Mouse (Mus musculus): ENCODE measurements around the gene Tmem221.
"Not testable (repeated sequence)": the region's sequence is repeated elsewhere in the genome, so short reads cannot be mapped to it uniquely, and the experiment has no call there.

Tmem221 gene

DNA sequence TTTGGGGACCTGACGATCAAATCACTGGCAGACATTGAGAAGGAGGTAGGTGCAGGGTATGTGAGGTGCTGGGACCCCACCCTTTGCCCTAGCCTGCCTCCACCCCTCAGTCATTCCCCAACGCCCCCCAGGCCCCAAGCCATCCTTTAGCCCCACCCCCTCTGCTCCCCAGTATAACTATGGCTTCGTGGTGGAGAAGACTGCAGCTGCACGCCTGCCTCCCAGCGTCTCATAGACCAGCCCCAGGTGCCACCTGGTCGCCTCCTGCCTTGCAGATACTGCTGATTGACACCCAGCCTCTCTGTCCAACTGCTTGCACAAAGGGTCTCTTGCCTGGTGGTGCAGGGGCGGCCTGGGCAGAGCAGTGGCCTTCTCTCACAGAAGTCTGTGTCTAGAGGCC is 11.1 kb downstream of the Tmem221 start:
- DNase-seq (ENCODE audit: low spot score), result no peak

DNA sequence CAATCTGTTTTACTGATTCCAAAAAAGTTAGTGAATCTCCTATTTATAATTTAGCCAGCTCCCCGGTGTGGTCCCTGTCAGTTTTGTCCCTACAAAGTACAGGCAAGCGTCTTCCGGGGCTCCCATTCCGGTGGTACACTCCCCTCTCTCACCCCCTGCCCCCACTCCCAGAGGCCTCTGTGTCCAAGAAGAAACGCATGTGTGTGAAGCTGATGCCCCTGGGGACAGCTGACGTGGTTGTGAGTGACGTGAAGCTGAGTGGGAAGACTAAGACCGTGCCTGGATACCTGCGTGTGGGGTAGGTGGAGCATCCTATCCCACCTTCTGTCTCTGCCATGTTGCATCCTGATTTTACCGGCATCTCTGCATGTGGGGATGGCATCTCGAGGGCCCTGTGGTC is 13.6 kb downstream of the Tmem221 start:
- no peak for DNase-seq (ENCODE audit: low spot score)

DNA sequence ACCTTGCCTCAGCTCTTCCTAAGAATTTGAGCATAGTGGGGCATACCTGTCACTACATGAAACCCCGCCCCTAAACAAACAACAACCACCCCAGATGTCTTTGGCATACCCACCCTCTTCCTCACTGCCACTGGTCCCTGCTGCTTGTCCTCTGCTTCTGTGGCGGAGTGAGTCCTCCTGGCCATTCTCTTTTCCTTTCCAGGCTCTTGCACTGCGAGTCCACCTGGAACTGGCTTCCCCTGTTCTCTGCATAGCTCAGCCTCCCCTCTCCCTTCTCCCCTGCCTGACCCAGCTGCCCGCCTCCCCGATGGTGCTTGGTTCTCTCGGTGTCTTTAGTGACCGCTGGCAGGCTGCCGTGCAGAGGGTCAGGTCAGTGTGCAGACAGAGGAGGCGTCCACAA is 14.9 kb downstream of the Tmem221 start:
- no peak for DNase-seq (ENCODE audit: low spot score)

DNA sequence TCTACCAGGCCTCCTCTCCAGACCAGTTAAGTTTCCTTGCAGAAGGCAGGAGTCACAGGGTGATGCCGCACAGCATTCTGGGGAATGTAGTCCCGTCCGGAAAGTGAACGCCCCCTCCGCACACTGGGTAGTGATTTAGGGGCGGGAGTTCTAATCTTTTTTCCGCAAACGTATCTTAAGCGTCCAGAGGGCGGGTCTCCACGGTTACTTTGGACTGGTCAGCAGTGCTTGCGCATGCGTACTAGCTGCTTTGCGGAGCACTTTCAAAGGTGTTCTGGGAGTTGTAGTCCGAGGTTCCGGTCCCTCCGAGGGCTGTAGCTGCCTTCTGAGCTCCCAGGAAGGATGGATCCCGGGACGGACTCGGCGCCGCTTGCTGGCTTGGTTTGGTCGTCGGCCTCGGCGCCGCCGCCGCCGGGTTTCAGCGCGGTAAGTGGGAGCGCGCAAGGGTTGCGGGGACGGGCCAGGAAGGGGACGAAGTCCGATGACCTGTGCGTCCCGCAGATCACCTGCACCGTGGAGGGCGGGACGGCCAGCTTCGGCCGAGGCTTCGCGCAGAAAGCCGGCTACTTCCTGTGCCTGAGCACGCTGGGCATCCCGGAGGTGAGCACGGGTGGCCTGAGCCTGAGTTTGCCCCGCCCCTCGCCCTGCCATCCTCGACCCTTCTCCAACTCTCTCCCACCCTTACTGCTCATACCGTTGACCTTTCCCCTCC is 15.9 kb downstream of the Tmem221 start, which contains the start of gene Mvb12a:
Gene Mvb12a (plus strand): TSS at position 291 of the 712 bp plus-strand sequence.
- peak; percentile 86 for DNase-seq (ENCODE audit: low spot score)

DNA sequence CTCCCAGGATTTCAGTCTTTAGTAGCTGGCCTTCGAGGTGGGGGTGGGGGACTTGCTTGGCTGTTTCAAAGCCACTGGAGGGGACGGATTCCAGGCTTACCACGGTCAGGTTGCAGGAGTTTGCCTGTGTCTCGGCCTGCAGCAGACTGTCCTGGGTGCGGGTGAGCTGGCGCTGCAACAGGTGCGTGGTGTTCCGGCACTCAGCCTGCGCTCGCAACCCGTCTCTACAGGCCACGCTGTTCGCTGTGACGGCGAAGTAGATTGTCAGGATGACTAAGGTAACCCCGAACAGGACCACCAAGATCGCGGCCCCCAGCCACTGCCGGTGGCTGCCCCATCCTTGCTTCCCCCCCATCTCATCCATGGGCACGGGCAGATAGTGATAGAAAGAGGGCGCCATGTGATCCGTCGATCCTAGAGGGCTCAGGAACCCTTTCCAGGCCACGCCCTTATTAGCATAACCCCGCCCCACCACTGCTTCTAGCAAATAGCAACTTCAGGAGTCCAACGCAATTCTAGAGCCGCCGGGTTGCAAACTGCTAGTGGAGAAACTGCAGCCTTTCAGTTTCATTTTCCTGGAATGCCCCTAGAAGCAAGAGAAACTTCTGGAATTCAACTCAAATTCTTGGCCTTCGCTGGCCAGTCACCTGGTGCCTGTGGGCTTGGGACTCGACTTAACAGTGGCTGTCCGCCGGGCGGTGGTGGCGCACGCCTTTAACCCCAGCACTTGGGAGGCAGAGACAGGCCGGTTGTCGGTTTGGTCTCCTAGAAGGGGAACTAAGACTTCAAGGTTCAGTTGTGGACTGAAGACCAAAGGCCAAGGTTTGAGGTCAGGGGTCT is 21.4 kb downstream of the Tmem221 start, which contains the start of gene Bst2:
Gene Bst2 (minus strand): TSS at position 429 of the 840 bp plus-strand sequence.
- peak; percentile 79 for DNase-seq (ENCODE audit: low spot score)

DNA sequence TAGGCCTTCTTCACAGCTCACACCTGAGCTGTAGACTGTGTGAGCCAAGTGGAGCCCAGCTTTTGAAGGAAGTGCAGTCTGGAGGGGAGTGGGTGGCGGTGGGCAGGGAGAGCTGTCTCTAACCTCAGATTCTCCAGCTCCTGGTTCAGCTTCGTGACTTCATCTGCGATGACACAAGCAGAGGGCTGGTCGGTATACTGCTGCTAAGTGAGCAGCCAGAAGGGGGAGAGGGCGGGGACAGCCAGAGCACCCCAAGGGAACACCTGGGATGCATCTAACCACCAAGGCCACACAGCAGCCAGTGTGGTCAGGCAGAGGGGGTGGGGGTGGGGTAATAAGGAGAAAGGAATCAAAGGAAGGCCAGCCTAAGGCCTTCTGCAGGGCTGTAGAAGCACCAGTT is 23.0 kb downstream of the Tmem221 start:
- no peak for DNase-seq (ENCODE audit: low spot score)

DNA sequence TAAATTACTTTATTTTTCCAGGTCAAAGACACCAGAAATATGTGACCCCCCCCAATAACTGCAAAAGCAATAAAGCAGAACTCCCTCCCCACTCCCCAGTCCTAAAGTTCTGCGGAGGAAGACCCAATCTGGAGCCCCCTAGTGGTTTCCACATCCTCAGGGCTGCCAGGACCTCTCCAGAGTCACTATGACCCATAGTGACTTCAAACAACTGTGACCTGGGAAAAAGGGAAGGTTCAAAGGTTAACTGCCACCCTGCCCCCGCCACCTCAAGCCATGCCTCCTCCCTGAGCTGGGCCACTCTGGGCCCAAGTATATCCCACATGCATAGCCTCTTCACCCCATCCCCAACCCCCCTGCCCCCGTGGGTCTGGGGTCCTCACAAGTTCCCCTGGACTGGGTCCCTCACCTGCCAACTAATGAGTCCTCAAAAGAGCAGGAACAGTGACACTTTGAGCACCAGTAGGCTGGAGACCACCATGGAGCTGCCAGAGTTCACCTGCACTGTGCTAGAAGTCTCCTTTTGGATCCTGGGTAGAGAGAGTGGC is 24.3 kb downstream of the Tmem221 start:
- DNase-seq (ENCODE audit: low spot score), result no peak

DNA sequence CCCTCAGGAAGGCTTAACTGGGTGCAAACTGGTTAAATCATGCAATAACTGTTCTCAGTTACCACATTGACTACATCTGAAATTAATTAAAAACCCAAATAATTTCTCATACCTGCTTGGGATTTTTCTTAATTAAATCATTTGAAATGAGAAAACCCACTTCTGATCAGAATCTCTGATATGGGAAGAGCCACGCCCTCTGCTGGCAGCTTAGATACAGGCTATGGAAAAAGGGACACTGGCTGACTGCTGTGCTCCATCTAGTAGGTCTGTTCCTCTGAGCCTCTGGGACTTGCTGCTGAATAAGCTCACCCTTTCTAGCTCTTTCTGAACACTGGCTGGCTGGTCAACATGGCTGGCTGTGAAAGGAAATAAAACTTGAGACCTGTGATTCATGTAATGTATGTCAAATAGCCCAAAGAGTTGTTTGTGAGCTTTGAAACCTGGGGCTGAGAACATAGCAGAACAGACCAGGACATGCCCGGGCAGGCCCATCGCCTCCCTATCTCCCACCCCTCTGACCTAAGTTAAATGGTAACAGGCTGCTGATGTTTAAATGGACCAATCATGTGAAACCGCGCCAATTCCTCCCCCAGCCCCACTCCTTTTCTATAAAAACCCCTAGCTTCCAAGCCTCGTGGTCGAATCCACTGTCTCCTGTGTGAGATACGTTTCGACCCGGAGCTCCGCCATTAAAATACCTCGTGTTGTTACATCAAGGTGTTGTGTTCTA is 27.8 kb downstream of the Tmem221 start:
- DNase-seq (ENCODE audit: low spot score), result not testable (repeated sequence)

DNA sequence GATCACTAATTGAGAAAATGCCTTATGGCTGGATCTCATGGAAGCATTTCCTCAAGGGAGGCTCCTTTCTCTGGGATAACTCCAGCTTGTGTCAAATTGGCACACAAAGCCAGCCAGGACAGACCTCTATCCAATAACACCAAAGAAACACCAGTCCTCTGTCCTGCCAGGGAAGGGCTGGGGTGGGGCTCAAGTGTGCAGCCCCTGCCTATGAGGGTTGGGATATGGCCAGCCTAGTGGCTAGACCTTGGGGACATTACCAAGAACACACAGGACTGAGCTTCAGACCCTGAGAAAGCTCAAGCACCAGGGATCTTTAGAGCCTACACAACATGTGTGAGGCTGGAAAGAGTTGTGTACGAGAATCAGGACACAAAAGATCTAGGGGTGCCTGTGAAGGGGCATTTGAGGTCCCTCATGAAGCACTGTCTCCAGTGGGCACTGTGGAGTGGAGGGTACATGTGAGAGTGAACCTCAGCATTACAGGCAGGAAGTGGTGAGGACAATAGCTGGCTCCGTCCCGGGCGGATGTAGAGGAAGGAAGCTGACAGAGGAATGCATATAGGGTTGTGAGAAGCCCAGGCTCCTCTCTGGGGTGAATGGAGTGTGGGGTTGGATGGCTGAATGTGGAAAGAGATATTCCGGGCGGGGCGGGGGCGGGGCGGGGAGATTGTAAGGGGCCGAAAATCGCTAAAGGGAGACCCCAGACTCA is 30.2 kb downstream of the Tmem221 start:
- DNase-seq (ENCODE audit: low spot score), result no peak

DNA sequence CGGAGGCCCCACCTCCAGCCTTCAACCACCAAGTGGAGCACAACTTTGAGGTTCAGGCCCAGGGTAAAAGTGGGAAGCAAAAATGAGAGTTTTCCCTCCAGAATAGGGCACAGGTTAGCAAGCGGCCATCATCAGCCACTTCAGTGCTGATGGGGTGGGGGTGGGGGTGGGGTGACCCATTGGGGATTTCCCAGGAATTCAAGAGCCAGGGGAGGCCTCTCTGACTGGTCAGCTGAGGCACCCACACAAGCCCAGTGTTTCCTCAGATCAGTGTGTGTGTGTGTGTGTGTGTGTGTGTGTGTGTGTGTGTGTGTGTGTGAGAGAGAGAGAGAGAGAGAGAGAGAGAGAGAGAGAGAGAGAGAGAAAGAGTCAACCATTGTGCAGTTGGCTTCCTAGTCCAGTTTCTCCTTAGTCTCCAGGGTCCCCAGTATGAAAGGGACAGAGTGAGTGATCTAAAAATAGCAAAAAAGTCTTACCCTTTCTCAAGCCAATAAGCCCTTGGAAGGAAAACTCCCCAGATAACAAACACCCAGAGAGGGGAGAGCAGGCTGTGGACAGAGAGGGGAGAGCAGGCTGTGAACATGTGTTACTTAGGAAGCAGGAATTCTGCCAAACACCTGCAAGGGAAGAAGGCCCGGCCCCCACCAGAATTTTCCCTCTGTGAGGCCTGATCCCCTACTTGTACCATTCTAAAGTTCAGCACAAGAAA is 31.4 kb downstream of the Tmem221 start:
- no peak for DNase-seq (ENCODE audit: low spot score)

DNA sequence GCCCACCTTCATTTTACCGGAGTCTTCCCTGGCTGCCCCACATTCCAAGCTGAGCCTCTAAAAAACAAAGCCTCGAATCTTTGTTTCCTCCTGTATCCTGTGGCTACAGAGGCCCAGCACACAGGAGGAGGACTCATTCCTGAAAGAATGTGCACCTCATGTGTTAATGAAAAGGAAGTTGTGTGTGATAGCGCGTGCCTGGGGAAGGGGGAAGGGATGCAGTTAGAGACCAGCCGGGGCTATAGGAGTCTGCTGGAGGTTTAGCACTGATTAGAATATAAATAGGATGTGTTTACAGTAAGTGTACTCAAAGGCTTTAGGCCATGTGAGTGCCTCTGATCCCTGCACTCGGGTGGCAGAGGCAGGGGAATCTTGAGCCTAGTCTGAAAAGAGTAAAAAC is 32.4 kb downstream of the Tmem221 start:
- DNase-seq (ENCODE audit: low spot score), result no peak

DNA sequence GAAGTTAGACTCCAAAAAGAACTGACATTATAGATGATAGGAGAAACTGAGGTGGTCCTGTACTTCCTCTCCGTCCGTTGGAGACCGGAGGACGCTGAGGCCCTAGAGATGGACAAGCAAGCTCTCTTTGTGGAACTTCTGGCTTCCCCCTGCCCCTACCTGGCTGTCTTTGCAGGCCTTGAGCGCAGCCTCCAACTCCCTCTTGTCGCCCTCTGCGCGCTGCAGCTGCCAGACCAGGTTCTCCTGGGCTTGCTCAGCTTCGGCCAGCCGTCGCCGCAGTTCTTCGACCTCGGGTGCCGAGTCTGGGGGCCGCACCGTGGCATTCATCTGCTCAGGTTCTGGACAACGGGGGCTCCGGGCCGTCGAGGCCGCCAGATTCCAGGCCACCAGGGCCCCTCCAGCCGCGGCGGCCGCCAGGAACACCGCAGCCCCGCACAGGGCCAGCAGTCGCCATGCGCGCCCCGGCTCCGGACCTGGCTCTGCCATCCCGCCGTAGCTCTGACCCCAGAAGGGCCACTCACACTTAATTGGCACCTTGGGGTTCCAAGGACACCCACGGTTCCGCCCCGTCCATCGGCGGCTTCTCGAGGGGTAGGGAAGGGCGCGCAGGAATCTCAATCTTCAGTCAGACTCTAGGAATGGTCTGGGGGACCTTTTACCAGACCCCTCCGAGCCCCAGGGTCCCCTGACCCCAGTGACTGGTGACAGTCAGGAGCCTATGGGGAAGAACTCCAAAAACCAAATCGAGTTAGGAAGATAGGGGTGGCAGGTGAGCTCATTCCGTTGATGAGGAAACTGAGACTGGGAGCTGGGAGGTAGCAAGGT is 33.2 kb downstream of the Tmem221 start, which contains the start of gene Ccdc194:
Gene Ccdc194 (minus strand): TSS at position 486 of the 825 bp plus-strand sequence.
- no peak for DNase-seq (ENCODE audit: low spot score)

DNA sequence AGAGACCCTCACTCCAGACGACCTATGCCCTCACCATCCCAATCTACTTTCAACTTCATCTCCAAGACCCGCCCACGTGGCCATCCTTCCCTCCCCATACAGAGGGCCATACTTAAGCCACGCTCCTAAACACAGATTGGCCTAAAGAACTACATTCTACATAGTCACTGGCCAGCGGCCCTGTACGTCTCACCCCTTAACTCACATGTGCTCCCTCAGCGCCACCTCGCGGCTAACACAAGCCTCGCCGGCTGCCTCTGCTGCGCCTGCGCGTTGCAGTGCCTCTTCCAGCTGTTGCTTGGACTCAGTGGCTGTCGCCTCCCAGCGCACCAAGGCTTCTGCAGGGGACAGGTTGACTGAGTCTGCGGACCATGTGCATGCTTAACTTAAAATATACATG is 37.0 kb downstream of the Tmem221 start:
- peak; percentile 96 for DNase-seq (ENCODE audit: low spot score)

DNA sequence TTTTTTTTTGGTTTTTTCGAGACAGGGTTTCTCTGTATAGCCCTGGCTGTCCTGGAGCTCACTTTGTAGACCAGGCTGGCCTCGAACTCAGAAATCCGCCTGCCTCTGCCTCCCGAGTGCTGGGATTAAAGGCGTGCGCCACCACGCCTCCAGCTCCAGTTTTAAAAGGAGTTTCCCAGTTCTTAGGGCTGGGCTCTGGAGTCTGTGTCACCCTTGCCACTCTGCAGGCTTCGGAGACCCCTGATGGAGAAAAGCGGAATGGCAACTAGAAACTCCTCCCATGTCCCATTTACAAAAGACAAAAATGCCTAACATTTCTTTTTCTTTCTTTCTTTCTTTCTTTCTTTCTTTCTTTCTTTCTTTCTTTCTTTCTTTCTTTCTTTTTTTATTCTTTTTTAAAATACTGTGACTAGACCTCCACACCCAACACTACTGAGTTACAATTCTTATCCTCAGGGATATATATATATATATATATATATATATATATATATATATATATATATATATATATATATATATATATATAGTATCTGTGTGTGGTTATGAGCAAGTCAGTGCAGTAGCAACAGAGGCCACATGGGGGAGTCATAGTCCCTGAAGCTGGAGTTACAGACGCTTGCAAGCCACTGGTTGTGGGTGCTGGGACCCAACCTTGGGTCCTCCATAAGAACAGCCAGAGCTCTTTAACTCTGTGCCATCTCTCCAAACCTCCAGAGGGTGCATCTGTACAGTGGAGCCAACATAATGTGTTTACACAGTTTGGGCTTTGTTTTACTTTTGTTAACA is 39.4 kb downstream of the Tmem221 start:
- peak; percentile 53 for DNase-seq (ENCODE audit: low spot score)

DNA sequence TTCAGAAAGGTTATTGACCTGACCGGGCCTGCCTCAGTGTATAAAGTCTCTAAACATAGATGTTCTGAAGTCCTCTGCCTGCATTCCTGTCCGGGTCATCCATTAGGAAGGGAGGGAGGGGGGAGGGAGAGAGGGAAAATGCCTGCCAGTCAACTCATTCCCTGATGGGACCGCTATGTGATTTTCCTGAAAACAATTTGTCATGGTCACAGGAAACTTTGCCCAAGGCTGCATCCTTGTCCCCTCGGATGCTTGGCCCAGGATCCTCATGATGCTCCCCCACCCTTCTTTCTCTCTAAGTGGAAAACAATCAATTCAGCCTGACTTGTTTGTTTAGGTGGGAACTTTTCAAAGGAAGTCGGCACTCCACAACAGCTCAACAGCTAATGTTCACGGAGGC is 41.9 kb downstream of the Tmem221 start:
- DNase-seq (ENCODE audit: low spot score), result no peak

DNA sequence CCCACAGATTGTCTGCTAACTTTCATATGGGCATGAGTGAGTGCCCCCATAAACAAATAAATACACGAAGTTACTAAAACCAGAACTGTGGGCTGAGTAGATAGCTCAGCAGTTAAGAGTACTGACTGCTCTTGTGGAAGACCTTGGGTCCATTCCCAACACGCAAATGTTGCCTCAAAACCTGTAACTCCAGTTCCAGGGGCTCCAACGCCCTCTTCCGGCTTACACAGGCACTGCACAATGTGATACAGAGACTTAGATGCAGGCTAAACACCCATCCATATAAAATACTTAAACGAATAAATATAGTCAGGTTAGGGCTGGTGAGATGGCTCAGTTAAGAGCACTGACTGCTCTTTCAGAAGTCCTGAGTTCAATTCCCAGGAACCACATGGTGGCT is 43.6 kb downstream of the Tmem221 start:
- DNase-seq (ENCODE audit: low spot score), result no peak

DNA sequence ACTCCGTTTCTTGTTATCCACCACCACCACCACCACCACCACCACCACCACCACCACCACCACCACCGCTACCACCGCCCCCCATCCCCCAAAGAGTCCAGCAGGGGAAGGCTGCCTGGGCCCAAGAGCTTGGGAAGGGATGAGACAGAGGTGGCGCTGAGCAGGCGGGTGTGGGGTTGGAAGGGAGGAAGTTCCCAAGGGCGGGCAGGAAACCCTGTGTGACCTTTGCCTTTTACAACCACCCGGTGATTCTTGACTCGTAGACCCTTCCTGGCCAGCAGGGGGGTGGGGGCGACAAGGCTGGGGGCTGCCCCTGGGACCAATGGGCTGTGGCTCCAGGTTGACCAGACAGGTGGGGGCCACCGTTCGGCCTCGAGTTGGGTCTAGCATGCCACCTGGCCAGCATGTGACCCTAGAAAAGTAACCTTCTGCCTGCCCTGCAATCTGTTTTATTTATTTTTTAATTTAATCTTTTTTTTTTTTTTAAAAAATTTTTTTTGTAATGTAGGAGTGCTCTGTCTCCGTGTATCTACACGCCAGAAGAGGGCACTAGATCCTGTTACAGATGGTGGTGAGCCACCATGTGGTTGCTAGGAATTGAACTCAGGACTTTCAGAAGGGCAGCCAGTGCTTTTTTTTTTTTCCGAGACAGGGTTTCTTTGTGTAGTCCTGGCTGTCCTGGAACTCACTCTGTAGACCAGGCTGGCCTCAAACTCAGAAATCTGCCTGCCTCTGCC is 45.5 kb downstream of the Tmem221 start:
- no peak for DNase-seq (ENCODE audit: low spot score)

DNA sequence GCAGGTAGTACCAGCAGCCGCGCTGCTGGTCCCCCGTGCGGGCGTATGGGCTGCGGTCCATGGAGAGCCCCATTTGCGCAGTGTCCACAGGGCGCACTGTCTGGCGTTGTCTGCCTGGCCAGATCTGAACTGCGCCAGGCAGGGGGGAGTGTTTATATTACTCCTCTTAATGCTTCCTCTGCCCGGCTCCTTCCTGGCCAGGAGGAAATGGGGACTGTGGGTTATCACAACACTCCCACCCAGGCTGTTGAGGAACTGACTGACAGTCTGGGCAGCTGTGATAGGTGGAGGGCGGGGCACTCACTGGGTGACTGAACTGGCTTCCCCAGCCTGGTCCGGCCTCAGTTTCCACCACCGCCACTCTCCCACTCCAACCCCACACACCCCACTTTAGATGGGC is 47.0 kb downstream of the Tmem221 start, which contains the start of gene Plvap:
Gene Plvap (minus strand): TSS at position 109 of the 400 bp plus-strand sequence.
- DNase-seq (ENCODE audit: low spot score), result no peak

Data from ovary, postnatal 14 days (tissue).